Mouse (Mus musculus) R1 (cell line): Measurements from ENCODE around the gene Tor1aip2.

Experiments
- DNase-seq: peaks from one replicate; pipeline ENCODE4 v3.0.0-alpha.2; 2018; ENCODE audit warnings: low read depth, low spot score

The Tor1aip2 gene

GRCm38 (mm10) chr1:156111090-156111489, 75.9 kb downstream of the Tor1aip2 start:
- peak; percentile 87 for DNase-seq

GRCm38 (mm10) chr1:156111728-156112127, 76.5 kb downstream of the Tor1aip2 start:
- no peak for DNase-seq

GRCm38 (mm10) chr1:156112142-156112541, 76.9 kb downstream of the Tor1aip2 start:
- DNase-seq = peak; percentile 27

DNA sequence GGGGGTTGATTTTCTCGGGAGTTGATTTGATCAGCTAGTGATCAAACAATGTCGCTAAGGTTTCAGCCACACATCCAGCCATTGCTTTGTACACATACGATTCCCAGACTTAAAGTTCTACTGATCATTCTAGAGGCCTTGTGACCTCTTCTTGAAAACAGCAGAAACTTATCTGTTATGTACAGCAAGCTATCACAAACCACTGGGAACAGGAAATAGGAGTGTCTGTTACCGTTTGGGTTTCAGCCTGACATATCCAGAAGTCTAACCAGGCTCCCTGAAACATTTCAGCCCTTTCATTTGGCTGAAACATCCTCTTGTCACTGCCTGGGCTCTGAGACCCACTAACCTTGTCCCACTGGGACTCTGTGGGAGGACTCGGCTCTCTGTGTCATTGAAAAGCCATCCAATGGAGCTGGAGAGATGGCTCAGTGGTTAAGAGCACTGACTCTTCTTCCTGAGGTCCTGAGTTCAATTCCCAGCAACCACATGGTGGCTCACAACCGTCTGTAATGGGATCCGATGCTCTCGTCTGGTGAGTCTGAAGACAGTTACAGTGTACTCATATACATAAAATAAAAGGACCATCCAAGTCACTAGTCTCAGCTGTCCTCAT, 78.8 kb downstream of the Tor1aip2 start:
- DNase-seq = no peak

DNA sequence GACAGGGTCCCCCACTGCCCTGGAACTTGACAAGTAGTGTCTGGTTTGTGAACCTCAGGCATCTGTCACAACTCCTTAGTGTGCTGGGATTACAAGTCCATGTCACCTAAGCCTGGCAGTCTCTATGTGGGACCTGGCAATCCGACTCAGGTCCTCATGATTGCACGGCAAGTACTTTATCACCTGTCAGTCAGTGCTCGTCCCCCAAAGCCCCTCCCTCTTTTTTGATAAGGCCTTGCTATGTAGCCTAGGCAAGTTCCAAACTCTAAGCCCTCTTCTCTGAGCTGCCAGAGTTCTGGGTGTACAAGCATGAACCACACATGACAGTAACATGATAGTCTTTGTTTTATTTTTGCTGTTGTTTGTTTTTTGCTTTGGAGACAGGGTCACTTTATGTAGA, 81.6 kb downstream of the Tor1aip2 start:
- DNase-seq = no peak
